Mouse (Mus musculus): ENCODE measurements at regions not wholly inside any gene's neighbourhood (a gene's known extent, or its start where the extent isn't known, plus 50 kb on each side); places are given as distances from the start of the nearest gene placed in this dataset.

- TF ChIP-seq CTCF (IDR thresholded peaks at IDR 0.05) (no peak), EP300 (IDR thresholded peaks at IDR 0.05) (no peak)
These were observed 176.5 kb downstream of the Icos start for GRCm38 (mm10) chr1:61154216-61154615.

Measured in lung, postnatal 0 days (tissue).